Mouse (Mus musculus): Measurements from ENCODE around the gene Gm14597.
"Not testable (repeated sequence)": the region's sequence is repeated elsewhere in the genome, so short reads cannot be mapped to it uniquely, and the experiment has no call there.

GRCm38 (mm10) chrX:53652917-53653316, 44.1 kb upstream of the Gm14597 start:
- not testable (repeated sequence) for TF ChIP-seq POLR2A (IDR thresholded peaks at IDR 0.05; ENCODE audit: insufficient read length, low read depth); MYOG (IDR thresholded peaks at IDR 0.05; ENCODE audit: control insufficient read depth in 1 of 3, insufficient read depth in 1 of 3, insufficient read length in 2 of 3, low read depth in 2 of 3); CEBPB (IDR thresholded peaks at IDR 0.05; ENCODE audit: insufficient read depth, poor library complexity, severe bottlenecking); E2F4 (IDR thresholded peaks at IDR 0.05; ENCODE audit: insufficient read depth); MAX (IDR thresholded peaks at IDR 0.05; ENCODE audit: low read depth); SRF (IDR thresholded peaks at IDR 0.05; ENCODE audit: control insufficient read depth, insufficient read length, low read depth); USF1 (IDR thresholded peaks at IDR 0.05; ENCODE audit: low read depth); POLR2AphosphoS2 (IDR thresholded peaks at IDR 0.05; ENCODE audit: insufficient read length, low read depth); TCF12 (IDR thresholded peaks at IDR 0.05; ENCODE audit: insufficient read depth, poor library complexity, severe bottlenecking)

All from myocyte (in vitro differentiated cells).